Mouse (Mus musculus) lung, adult 2 months (tissue): ENCODE results near the gene Cables2. TPM values are rescaled to one million over a fixed set of nuclear protein-coding genes. Genes with fewer than 3 reads are reported as not detected.

Source experiments
- DNase-seq: peaks from one replicate; pipeline ENCODE4 v3.0.0; 2022
- H3K4me1 ChIP-seq: fragments of 200-500 bp; 2 replicates; pipeline ENCODE4 v1.6.1; 2011; ENCODE audit warnings: low read length; ENCODE audit not compliant: control insufficient read depth, insufficient read depth
- H3K4me3 ChIP-seq: fragments of 200-500 bp; replicated peaks from 2 replicates; pipeline ENCODE3; 2011; ENCODE audit warnings: low read depth, mild to moderate bottlenecking, control low read depth, low read length; ENCODE audit errors: extremely low read depth
- CTCF ChIP-seq: fragments of 200-500 bp; IDR thresholded peaks from 2 replicates; pipeline ENCODE4 v1.5.1; 2011; ENCODE audit warnings: mild to moderate bottlenecking, low read length, control low read depth; ENCODE audit not compliant: insufficient read depth
- POLR2A ChIP-seq: fragments of 200-500 bp; IDR thresholded peaks from 2 replicates; pipeline ENCODE4 v1.6.1; 2011; ENCODE audit warnings: low read depth, mild to moderate bottlenecking, control low read depth, low read length, borderline replicate concordance; ENCODE audit errors: extremely low read depth
- WGBS: fragments of 180-500 bp; shearing (Covaris S2); methylation state at CpG from one replicate; pipeline ENCODE4 v1.1.7; 2018; 5-methylcytosine and 5-hydroxymethylcytosine counted together
- polyA plus RNA-seq: library from polyadenylated mRNA; depleted of rRNA; stranded (reverse); fragments of >200 nt; gene quantifications from 2 replicates; pipeline ENCODE4 v1.2.3, GENCODE M21; 2012

Gene Cables2
- polyA plus RNA-seq, 1 experiment = 28.2 TPM

GRCm38 (mm10) chr2:180257963-180258865, 15.1 kb downstream of the Cables2 start:
- Histone ChIP-seq H3K4me1 (peaks cover 7% of the 10 kb centered on the region), H3K4me3 (peak overlapping the region; percentile 77)
- no peak for DNase-seq
- WGBS = 48% methylated on average over 11 of the region's 11 CpGs
- TF ChIP-seq CTCF = no peak
- no peak for TF ChIP-seq POLR2A

DNA sequence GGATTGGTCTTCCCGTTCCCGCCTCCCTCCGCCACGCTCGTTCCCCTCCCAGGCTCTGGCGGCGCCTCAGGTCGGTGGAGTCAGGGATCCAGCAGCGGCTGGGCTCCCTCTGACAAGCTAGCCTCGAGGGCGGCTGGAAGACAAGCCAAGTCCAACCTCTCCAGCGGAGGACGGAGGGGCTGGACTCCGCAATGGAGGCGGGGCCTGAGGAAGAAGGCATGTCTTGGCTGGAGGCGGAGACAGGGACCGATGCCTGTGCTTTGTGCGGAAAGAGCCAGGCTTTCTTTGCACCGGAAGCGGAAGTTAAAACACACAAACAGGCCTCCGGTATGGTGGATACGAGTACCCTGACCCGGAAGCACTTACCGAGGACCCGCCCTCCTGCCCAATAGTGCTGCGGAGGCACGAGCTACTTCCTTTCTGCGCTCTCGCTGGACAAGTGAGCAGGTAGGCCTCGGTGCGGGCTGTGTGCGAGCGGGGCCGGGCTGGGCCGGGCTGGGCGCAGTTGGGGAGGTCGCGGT, 16.2 kb downstream of the Cables2 start, which contains the start of gene Rps21:
Rps21 (plus strand) TSS at position 377 of the 521 bp plus-strand sequence.
- under 1% methylated on average over 38 of the region's 38 CpGs for WGBS
- TF ChIP-seq CTCF = no peak
- peak; percentile 94; the same call in 1 of the 2 replicates for TF ChIP-seq POLR2A
- peak within 1 kb of the TSS; percentile 77 for H3K4me3 ChIP-seq
- peak; percentile 96 for DNase-seq
- peaks cover 4% of the 10 kb centered on the region for H3K4me1 ChIP-seq

DNA sequence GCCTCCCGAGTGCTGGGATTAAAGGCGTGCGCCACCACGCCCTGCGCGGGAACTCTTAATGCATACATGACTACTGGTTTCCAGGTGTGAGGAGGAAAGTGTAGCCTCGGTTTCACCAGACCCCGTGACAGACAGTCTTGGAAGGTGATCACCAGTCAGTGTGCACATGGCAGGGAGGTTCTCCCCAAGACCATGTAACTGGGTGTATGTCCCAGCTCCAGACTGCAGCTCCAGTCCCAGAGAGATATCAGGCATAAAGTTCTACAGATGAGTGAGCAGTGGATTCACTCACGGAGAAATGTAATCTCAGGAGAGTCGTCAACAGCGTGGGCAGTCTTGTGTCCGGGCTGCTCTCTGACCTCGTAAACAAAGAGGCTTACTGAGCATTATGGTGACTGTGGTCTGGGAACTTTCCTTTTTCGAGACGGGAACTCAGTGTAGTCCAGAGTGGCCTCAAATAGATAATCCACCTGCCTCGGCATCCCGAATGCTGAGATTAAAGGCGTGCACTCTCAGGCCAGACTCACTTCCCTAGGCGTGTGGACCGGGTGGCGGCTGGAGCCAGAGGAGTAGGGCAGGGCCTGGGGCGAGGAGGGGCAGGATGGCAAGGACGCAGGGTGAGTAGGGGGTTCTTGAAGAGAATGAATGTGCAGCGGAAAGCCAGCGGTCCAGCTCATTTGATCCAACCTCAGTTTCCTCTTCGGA, 16.8 kb downstream of the Cables2 start:
- DNase-seq = no peak
- H3K4me1 ChIP-seq = peaks cover 4% of the 10 kb centered on the region
- peak overlapping the region; percentile 62 for H3K4me3 ChIP-seq
- TF ChIP-seq CTCF = no peak
- no peak for TF ChIP-seq POLR2A
- WGBS = 23% methylated on average over 26 of the region's 26 CpGs

- DNase-seq = no peak
- TF ChIP-seq CTCF (no peak), POLR2A (no peak)
- 75% methylated on average over 9 of the region's 9 CpGs for WGBS
- H3K4me3 ChIP-seq = no peak overlapping the region
- peaks cover 4% of the 10 kb centered on the region for H3K4me1 ChIP-seq
These were observed 17.6 kb downstream of the Cables2 start for GRCm38 (mm10) chr2:180255701-180256100.

DNA sequence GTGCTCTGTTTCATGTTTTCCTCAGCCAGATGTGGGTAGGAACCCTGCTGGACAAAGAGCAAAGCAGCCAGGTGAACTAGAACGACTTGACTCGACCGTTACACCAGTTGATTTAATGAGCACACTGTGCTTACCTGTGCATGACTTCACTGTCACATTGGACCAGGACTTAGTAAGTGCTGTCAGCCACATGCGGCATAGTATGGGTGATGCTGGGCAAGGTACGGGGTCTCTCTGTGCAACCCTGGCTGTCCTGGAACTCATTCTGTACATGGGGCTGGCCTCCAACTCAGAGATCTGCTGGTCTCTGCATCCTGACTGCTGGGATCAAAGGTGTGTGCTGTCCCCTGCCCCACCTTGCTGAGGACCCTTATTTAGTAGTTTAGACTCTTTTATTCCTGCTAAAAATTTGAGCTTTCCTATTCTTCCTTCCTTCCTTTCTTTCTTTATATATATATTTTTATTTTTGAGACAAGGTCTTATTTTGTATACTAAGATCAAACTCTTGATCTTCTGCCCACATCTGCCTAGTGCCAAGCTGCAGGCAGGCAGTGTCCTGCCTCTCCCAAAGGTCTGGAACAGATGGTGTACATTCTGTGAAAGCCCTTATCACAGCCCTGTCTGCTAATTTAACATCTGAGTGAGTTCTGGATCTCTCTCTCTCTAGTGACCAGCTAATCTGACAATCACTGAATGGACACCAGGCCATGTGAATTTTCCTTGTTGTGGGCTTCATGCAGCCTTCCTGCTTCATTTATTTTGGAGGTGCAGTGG, 18.7 kb downstream of the Cables2 start:
- no peak for TF ChIP-seq CTCF
- no peak for TF ChIP-seq POLR2A
- Histone ChIP-seq H3K4me1 (peaks cover 4% of the 10 kb centered on the region), H3K4me3 (no peak overlapping the region)
- WGBS = 95% methylated on average over 5 of the region's 5 CpGs
- no peak for DNase-seq

DNA sequence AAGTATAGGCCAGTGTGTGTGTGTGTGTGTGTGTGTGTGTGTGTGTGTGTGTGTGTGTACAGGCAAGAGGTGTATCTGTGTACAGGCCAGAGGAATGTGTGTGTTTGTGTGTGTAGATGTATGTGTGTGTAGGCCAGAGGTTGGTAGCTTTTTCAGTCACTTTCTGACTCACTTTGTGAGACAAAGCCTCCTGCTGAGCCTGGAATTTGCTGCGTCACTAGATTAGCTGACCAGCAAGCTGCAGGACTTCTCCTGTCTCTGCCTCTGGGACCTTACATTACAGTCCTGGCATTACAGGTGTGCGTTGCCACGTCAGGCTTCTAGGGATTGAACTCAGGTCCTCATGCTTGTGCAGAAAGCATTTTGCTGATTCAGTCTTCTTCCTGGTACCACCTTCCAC, 21.5 kb downstream of the Cables2 start:
- Histone ChIP-seq H3K4me3 (no peak overlapping the region), H3K4me1 (peaks cover 4% of the 10 kb centered on the region)
- DNase-seq = no peak
- 65% methylated on average over 3 of the region's 3 CpGs for WGBS
- TF ChIP-seq CTCF (no peak), POLR2A (no peak)

GRCm38 (mm10) chr2:180250930-180251611, 22.2 kb downstream of the Cables2 start:
- peak; percentile 86 for TF ChIP-seq CTCF
- no peak for TF ChIP-seq POLR2A
- 27% methylated on average over 11 of the region's 11 CpGs for WGBS
- DNase-seq = peak; percentile 83

GRCm38 (mm10) chr2:180248947-180249660, 24.2 kb downstream of the Cables2 start:
- DNase-seq = no peak
- H3K4me3 ChIP-seq = no peak overlapping the region
- H3K4me1 ChIP-seq = no peaks in the 10 kb centered on the region
- TF ChIP-seq CTCF = no peak
- TF ChIP-seq POLR2A = no peak
- WGBS = 69% methylated on average over 9 of the region's 9 CpGs

More at GRCm38 (mm10) chr2:180250930-180251611, 22.2 kb downstream of the Cables2 start:
- Histone ChIP-seq H3K4me1 (no peaks in the 10 kb centered on the region; the same call in 1 of the 2 replicates), H3K4me3 (no peak overlapping the region)

DNA sequence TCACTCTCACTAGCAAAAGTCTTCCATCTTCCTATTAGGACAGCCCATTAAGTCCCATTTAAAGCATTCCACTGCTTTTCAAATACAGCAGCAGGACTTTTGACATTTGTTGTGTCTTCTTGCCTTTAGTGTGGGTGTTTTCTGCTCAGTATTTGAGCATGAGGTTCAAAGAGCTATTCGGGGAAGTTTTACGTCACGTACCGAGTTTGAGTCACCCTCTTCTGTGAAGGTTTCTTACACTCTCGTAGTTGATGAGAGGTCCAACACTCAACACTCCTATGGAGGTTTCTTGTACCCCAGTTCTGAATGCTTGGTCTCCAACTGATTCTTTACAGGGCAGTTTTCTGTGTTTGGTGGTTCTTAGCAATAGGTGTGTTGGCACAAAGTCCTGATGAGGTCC, 25.4 kb downstream of the Cables2 start:
- TF ChIP-seq CTCF (no peak), POLR2A (no peak)
- 77% methylated on average over 5 of the region's 5 CpGs for WGBS
- no peak for DNase-seq
- Histone ChIP-seq H3K4me1 (no peaks in the 10 kb centered on the region), H3K4me3 (no peak overlapping the region)
